Mouse (Mus musculus) CD4-positive naive resting alpha-beta T cell, adult 76 days (primary cell): ENCODE results near the gene H2al1c. TPM values are rescaled to one million over a fixed set of nuclear protein-coding genes. Genes with fewer than 3 reads are reported as not detected.

Source experiments
- total RNA-seq: library from RNA; stranded (reverse); gene quantifications from one replicate; pipeline ENCODE4 v1.2.4, GENCODE M21; 2023

H2al1c gene
- not detected for total RNA-seq

DNA sequence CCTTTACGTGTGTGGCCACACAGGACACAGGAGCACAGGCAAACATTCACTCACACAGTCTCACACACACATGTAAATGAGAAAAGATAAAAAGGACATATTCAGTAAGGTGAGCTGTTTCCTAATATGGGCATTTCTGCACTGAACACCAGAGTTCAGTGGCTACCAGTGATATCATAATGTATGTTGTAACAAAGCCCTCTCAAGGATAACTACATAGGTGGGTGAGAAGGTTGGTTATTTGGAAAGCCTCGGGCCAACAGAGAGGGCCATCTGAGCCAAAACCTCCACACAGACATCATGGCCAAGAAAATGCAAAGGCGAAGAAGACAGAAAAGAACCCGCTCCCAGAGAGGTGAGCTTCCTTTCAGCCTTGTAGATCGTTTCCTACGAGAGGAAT is at the start of gene H2al1c:
TSS of gene H2al1c (plus strand) at position 301 of the 400 bp plus-strand sequence.

DNA sequence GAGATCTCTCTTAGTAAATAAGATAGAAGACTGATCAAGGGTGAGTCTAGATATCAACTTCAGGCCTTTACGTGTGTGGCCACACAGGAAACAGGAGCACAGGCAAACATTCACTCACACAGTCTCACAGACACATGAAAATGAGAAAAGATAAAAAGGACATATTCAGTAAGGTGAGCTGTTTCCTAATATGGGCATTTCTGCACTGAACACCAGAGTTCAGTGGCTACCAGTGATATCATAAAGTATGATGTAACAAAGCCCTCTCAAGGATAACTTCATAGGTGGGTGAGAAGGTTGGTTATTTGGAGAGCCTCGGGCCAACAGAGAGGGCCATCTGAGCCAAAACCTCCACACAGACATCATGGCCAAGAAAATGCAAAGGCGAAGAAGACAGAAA is 6.5 kb upstream of the H2al1c start, which contains the start of gene H2al1a:
TSS of gene H2al1a (plus strand) at position 301 of the 400 bp plus-strand sequence.

DNA sequence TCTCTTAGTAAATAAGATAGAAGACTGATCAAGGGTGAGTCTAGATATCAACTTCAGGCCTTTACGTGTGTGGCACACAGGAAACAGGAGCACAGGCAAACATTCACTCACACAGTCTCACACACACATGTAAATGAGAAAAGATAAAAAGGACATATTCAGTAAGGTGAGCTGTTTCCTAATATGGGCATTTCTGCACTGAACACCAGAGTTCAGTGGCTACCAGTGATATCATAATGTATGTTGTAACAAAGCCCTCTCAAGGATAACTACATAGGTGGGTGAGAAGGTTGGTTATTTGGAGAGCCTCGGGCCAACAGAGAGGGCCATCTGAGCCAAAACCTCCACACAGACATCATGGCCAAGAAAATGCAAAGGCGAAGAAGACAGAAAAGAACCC is 3.3 kb upstream of the H2al1c start, which contains the start of gene H2al1b:
TSS of gene H2al1b (plus strand) at position 301 of the 400 bp plus-strand sequence.

DNA sequence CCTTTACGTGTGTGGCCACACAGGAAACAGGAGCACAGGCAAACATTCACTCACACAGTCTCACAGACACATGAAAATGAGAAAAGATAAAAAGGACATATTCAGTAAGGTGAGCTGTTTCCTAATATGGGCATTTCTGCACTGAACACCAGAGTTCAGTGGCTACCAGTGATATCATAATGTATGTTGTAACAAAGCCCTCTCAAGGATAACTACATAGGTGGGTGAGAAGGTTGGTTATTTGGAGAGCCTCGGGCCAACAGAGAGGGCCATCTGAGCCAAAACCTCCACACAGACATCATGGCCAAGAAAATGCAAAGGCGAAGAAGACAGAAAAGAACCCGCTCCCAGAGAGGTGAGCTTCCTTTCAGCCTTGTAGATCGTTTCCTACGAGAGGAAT is 3.1 kb downstream of the H2al1c start, which contains the start of gene H2al1d:
TSS of gene H2al1d (plus strand) at position 301 of the 400 bp plus-strand sequence.

DNA sequence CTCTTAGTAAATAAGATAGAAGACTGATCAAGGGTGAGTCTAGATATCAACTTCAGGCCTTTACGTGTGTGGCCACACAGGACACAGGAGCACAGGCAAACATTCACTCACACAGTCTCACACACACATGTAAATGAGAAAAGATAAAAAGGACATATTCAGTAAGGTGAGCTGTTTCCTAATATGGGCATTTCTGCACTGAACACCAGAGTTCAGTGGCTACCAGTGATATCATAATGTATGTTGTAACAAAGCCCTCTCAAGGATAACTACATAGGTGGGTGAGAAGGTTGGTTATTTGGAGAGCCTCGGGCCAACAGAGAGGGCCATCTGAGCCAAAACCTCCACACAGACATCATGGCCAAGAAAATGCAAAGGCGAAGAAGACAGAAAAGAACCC is 6.2 kb downstream of the H2al1c start, which contains the start of gene H2al1e:
TSS of gene H2al1e (plus strand) at position 301 of the 400 bp plus-strand sequence.

DNA sequence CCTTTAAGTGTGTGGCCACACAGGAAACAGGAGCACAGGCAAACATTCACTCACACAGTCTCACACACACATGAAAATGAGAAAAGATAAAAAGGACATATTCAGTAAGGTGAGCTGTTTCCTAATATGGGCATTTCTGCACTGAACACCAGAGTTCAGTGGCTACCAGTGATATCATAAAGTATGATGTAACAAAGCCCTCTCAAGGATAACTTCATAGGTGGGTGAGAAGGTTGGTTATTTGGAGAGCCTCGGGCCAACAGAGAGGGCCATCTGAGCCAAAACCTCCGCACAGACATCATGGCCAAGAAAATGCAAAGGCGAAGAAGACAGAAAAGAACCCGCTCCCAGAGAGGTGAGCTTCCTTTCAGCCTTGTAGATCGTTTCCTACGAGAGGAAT is 9.4 kb downstream of the H2al1c start, which contains the start of gene H2al1f:
TSS of gene H2al1f (plus strand) at position 301 of the 400 bp plus-strand sequence.

DNA sequence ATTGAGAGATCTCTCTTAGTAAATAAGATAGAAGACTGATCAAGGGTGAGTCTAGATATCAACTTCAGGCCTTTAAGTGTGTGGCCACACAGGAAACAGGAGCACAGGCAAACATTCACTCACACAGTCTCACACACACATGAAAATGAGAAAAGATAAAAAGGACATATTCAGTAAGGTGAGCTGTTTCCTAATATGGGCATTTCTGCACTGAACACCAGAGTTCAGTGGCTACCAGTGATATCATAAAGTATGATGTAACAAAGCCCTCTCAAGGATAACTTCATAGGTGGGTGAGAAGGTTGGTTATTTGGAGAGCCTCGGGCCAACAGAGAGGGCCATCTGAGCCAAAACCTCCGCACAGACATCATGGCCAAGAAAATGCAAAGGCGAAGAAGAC is 12.5 kb downstream of the H2al1c start, which contains the start of gene H2al1g:
TSS of gene H2al1g (plus strand) at position 301 of the 400 bp plus-strand sequence.

DNA sequence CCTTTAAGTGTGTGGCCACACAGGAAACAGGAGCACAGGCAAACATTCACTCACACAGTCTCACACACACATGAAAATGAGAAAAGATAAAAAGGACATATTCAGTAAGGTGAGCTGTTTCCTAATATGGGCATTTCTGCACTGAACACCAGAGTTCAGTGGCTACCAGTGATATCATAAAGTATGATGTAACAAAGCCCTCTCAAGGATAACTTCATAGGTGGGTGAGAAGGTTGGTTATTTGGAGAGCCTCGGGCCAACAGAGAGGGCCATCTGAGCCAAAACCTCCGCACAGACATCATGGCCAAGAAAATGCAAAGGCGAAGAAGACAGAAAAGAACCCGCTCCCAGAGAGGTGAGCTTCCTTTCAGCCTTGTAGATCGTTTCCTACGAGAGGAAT is 15.7 kb downstream of the H2al1c start, which contains the start of gene H2al1h:
TSS of gene H2al1h (plus strand) at position 301 of the 400 bp plus-strand sequence.

DNA sequence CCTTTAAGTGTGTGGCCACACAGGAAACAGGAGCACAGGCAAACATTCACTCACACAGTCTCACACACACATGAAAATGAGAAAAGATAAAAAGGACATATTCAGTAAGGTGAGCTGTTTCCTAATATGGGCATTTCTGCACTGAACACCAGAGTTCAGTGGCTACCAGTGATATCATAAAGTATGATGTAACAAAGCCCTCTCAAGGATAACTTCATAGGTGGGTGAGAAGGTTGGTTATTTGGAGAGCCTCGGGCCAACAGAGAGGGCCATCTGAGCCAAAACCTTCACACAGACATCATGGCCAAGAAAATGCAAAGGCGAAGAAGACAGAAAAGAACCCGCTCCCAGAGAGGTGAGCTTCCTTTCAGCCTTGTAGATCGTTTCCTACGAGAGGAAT is 18.9 kb downstream of the H2al1c start, which contains the start of gene H2al1i:
TSS of gene H2al1i (plus strand) at position 301 of the 400 bp plus-strand sequence.

DNA sequence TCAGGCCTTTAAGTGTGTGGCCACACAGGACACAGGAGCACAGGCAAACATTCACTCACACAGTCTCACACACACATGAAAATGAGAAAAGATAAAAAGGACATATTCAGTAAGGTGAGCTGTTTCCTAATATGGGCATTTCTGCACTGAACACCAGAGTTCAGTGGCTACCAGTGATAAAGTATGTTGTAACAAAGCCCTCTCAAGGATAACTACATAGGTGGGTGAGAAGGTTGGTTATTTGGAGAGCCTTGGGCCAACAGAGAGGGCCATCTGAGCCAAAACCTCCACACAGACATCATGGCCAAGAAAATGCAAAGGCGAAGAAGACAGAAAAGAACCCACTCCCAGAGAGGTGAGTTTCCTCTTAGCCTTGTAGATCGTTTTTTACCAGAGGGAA is 22.1 kb downstream of the H2al1c start, which contains the start of gene H2al1j:
TSS of gene H2al1j (plus strand) at position 301 of the 400 bp plus-strand sequence.

Other genes with a start within 250 kb of the H2al1c start
- not detected for gene H2al1a, start 6.4 kb upstream of the H2al1c start, total RNA-seq
- not detected for gene H2al1b, start 3.2 kb upstream of the H2al1c start, total RNA-seq
- not detected for gene H2al1d, start 3.2 kb downstream of the H2al1c start, total RNA-seq
- gene H2al1e, start 6.3 kb downstream of the H2al1c start, total RNA-seq, result not detected
- not detected for gene H2al1f, start 9.5 kb downstream of the H2al1c start, total RNA-seq
- not detected for gene H2al1g, start 12.6 kb downstream of the H2al1c start, total RNA-seq
- not detected for gene H2al1h, start 15.8 kb downstream of the H2al1c start, total RNA-seq
- not detected for gene H2al1i, start 19.0 kb downstream of the H2al1c start, total RNA-seq
- gene H2al1j, start 22.2 kb downstream of the H2al1c start, total RNA-seq, result not detected